Mouse (Mus musculus): ENCODE results near the gene Casz1. TPM values are rescaled to one million over a fixed set of nuclear protein-coding genes. Genes with fewer than 3 reads are reported as not detected.

Gene Casz1
- total and polyA plus RNA-seq, 3 experiments: 0.02 to 0.27 TPM; not detected in 1

- DNase-seq (ENCODE audit: low spot score) (no peak), ATAC-seq (ENCODE audit: extremely low read depth, insufficient number of reproducible peaks, low FRiP score, poor library complexity, severe bottlenecking) (no peak)
- TF ChIP-seq TAL1 (conservative IDR thresholded peaks at IDR 0.05; ENCODE audit: low read depth, low read length): no peak
- TF ChIP-seq GATA2 (IDR thresholded peaks at IDR 0.05; ENCODE audit: borderline replicate concordance, low read depth, low read length): no peak
- no peak for TF ChIP-seq CTCF (IDR thresholded peaks at IDR 0.05; ENCODE audit: low read depth, low read length)
- no peak for TF ChIP-seq POLR2AphosphoS5 (IDR thresholded peaks at IDR 0.05; ENCODE audit: insufficient replicate concordance, low read depth, low read length)
- no peak for TF ChIP-seq GATA1 (IDR thresholded peaks at IDR 0.05; ENCODE audit: borderline replicate concordance, low read length)
- no peaks in the 10 kb centered on the region for H3K4me1 ChIP-seq (ENCODE audit: insufficient read depth, low read depth, low read length)
- H3K4me3 ChIP-seq (ENCODE audit: low read depth, low read length): no peak overlapping the region
- peaks cover 79% of the 10 kb centered on the region for H3K36me3 ChIP-seq (replicated peaks)
- H3K27me3 ChIP-seq (ENCODE audit: insufficient read depth, low read length): no peaks in the 10 kb centered on the region
- H3K9me3 ChIP-seq (replicated peaks): no peaks in the 10 kb centered on the region
Observed at GRCm38 (mm10) chr4:148973387-148973786, 169.2 kb downstream of the Casz1 start.

GRCm38 (mm10) chr4:148974833-148975232 lies 170.6 kb downstream of the Casz1 start:
- peaks cover 80% of the 10 kb centered on the region for H3K36me3 ChIP-seq (replicated peaks)
- no peak for ATAC-seq (ENCODE audit: extremely low read depth, insufficient number of reproducible peaks, low FRiP score, poor library complexity, severe bottlenecking)

GRCm38 (mm10) chr4:148978221-148978855 lies 174.1 kb downstream of the Casz1 start:
- no peak overlapping the region for H3K4me3 ChIP-seq (ENCODE audit: low read depth, low read length)
- H3K4me1 ChIP-seq (ENCODE audit: insufficient read depth, low read depth, low read length): no peaks in the 10 kb centered on the region
- no peak for TF ChIP-seq TAL1 (conservative IDR thresholded peaks at IDR 0.05; ENCODE audit: low read depth, low read length)
- no peak for TF ChIP-seq GATA2 (IDR thresholded peaks at IDR 0.05; ENCODE audit: borderline replicate concordance, low read depth, low read length)
- no peak for TF ChIP-seq CTCF (IDR thresholded peaks at IDR 0.05; ENCODE audit: low read depth, low read length)
- no peak for TF ChIP-seq GATA1 (IDR thresholded peaks at IDR 0.05; ENCODE audit: borderline replicate concordance, low read length)
- no peak for TF ChIP-seq POLR2AphosphoS5 (IDR thresholded peaks at IDR 0.05; ENCODE audit: insufficient replicate concordance, low read depth, low read length)
- no peak for ATAC-seq (ENCODE audit: extremely low read depth, insufficient number of reproducible peaks, low FRiP score, poor library complexity, severe bottlenecking)
- H3K36me3 ChIP-seq (replicated peaks): peaks cover 75% of the 10 kb centered on the region
- no peaks in the 10 kb centered on the region for H3K9me3 ChIP-seq (replicated peaks)
- no peaks in the 10 kb centered on the region for H3K27me3 ChIP-seq (ENCODE audit: insufficient read depth, low read length)
- no peak for DNase-seq (ENCODE audit: low spot score)

More at GRCm38 (mm10) chr4:148974833-148975232, 170.6 kb downstream of the Casz1 start:
- TF ChIP-seq GATA1 (IDR thresholded peaks at IDR 0.05; ENCODE audit: borderline replicate concordance, low read length) (no peak), GATA2 (IDR thresholded peaks at IDR 0.05; ENCODE audit: borderline replicate concordance, low read depth, low read length) (no peak), TAL1 (conservative IDR thresholded peaks at IDR 0.05; ENCODE audit: low read depth, low read length) (no peak), POLR2AphosphoS5 (IDR thresholded peaks at IDR 0.05; ENCODE audit: insufficient replicate concordance, low read depth, low read length) (no peak), CTCF (IDR thresholded peaks at IDR 0.05; ENCODE audit: low read depth, low read length) (no peak)
- Histone ChIP-seq H3K9me3 (replicated peaks) (no peaks in the 10 kb centered on the region), H3K4me1 (ENCODE audit: insufficient read depth, low read depth, low read length) (no peaks in the 10 kb centered on the region), H3K27me3 (ENCODE audit: insufficient read depth, low read length) (no peaks in the 10 kb centered on the region), H3K4me3 (ENCODE audit: low read depth, low read length) (no peak overlapping the region)
- no peak for DNase-seq (ENCODE audit: low spot score)

GRCm38 (mm10) chr4:148978926-148979325 lies 174.7 kb downstream of the Casz1 start:
- H3K9me3 ChIP-seq (replicated peaks): no peaks in the 10 kb centered on the region
- ATAC-seq (ENCODE audit: extremely low read depth, insufficient number of reproducible peaks, low FRiP score, poor library complexity, severe bottlenecking) (no peak), DNase-seq (ENCODE audit: low spot score) (no peak)
- no peak overlapping the region for H3K4me3 ChIP-seq (ENCODE audit: low read depth, low read length)
- peaks cover 75% of the 10 kb centered on the region for H3K36me3 ChIP-seq (replicated peaks)
- no peaks in the 10 kb centered on the region for H3K4me1 ChIP-seq (ENCODE audit: insufficient read depth, low read depth, low read length)
- no peaks in the 10 kb centered on the region for H3K27me3 ChIP-seq (ENCODE audit: insufficient read depth, low read length)
- TF ChIP-seq POLR2AphosphoS5 (IDR thresholded peaks at IDR 0.05; ENCODE audit: insufficient replicate concordance, low read depth, low read length) (no peak), GATA2 (IDR thresholded peaks at IDR 0.05; ENCODE audit: borderline replicate concordance, low read depth, low read length) (no peak), TAL1 (conservative IDR thresholded peaks at IDR 0.05; ENCODE audit: low read depth, low read length) (no peak), GATA1 (IDR thresholded peaks at IDR 0.05; ENCODE audit: borderline replicate concordance, low read length) (no peak), CTCF (IDR thresholded peaks at IDR 0.05; ENCODE audit: low read depth, low read length) (no peak)

GRCm38 (mm10) chr4:148979837-148980236 lies 175.6 kb downstream of the Casz1 start:
- H3K4me1 ChIP-seq (ENCODE audit: insufficient read depth, low read depth, low read length): no peaks in the 10 kb centered on the region
- H3K9me3 ChIP-seq (replicated peaks): no peaks in the 10 kb centered on the region
- peaks cover 71% of the 10 kb centered on the region for H3K36me3 ChIP-seq (replicated peaks)
- DNase-seq (ENCODE audit: low spot score) (no peak), ATAC-seq (ENCODE audit: extremely low read depth, insufficient number of reproducible peaks, low FRiP score, poor library complexity, severe bottlenecking) (no peak)
- no peaks in the 10 kb centered on the region for H3K27me3 ChIP-seq (ENCODE audit: insufficient read depth, low read length)
- no peak overlapping the region for H3K4me3 ChIP-seq (ENCODE audit: low read depth, low read length)
- TF ChIP-seq CTCF (IDR thresholded peaks at IDR 0.05; ENCODE audit: low read depth, low read length): no peak
- TF ChIP-seq GATA2 (IDR thresholded peaks at IDR 0.05; ENCODE audit: borderline replicate concordance, low read depth, low read length): no peak
- no peak for TF ChIP-seq TAL1 (conservative IDR thresholded peaks at IDR 0.05; ENCODE audit: low read depth, low read length)
- no peak for TF ChIP-seq POLR2AphosphoS5 (IDR thresholded peaks at IDR 0.05; ENCODE audit: insufficient replicate concordance, low read depth, low read length)
- no peak for TF ChIP-seq GATA1 (IDR thresholded peaks at IDR 0.05; ENCODE audit: borderline replicate concordance, low read length)

- TF ChIP-seq TAL1 (conservative IDR thresholded peaks at IDR 0.05; ENCODE audit: low read depth, low read length) (no peak), GATA1 (IDR thresholded peaks at IDR 0.05; ENCODE audit: borderline replicate concordance, low read length) (no peak), CTCF (IDR thresholded peaks at IDR 0.05; ENCODE audit: low read depth, low read length) (no peak), GATA2 (IDR thresholded peaks at IDR 0.05; ENCODE audit: borderline replicate concordance, low read depth, low read length) (no peak), POLR2AphosphoS5 (IDR thresholded peaks at IDR 0.05; ENCODE audit: insufficient replicate concordance, low read depth, low read length) (no peak)
- DNase-seq (ENCODE audit: low spot score) (no peak), ATAC-seq (ENCODE audit: extremely low read depth, insufficient number of reproducible peaks, low FRiP score, poor library complexity, severe bottlenecking) (no peak)
- H3K27me3 ChIP-seq (ENCODE audit: insufficient read depth, low read length): no peaks in the 10 kb centered on the region
- peaks cover 75% of the 10 kb centered on the region for H3K36me3 ChIP-seq (replicated peaks)
- H3K4me1 ChIP-seq (ENCODE audit: insufficient read depth, low read depth, low read length): no peaks in the 10 kb centered on the region
- H3K9me3 ChIP-seq (replicated peaks): no peaks in the 10 kb centered on the region
- no peak overlapping the region for H3K4me3 ChIP-seq (ENCODE audit: low read depth, low read length)
Observed at GRCm38 (mm10) chr4:148982274-148982673, 178.0 kb downstream of the Casz1 start.
